Mouse (Mus musculus) embryonic facial prominence, embryonic 14.5 days (tissue): ENCODE measurements at regions not wholly inside any gene's neighbourhood (a gene's known extent, or its start where the extent isn't known, plus 50 kb on each side); places are given as distances from the start of the nearest gene placed in this dataset.
A peak's percentile ranks its signal among the peaks of the same experiment; 100 is the strongest.
"Not testable (repeated sequence)": the region's sequence is repeated elsewhere in the genome, so short reads cannot be mapped to it uniquely, and the experiment has no call there.

Source experiments
- ATAC-seq: fragments of 200-750 bp; cut with Nextera tagmentation; 2 replicates; pipeline ENCODE4 v1.8.0; 2017; ENCODE audit warnings: low read depth, moderate number of reproducible peaks, moderate TSS enrichment
- DNase-seq: peaks from one replicate; pipeline ENCODE4 v3.0.0-alpha.2; 2015; ENCODE audit warnings: low spot score
- H3K27ac ChIP-seq: fragments of 300-500 bp; sonication (generic); replicated peaks from 2 replicates; pipeline ENCODE4 v1.5.1; 2014; ENCODE audit warnings: low read depth, mild to moderate bottlenecking, low read length, moderate library complexity
- H3K27me3 ChIP-seq: fragments of 300-500 bp; sonication (generic); replicated peaks from 2 replicates; pipeline ENCODE4 v1.6.1; 2014; ENCODE audit warnings: low read length; ENCODE audit not compliant: control insufficient read depth, insufficient read depth
- H3K36me3 ChIP-seq: fragments of 300-500 bp; sonication (generic); 2 replicates; pipeline ENCODE4 v1.6.1; 2014; ENCODE audit warnings: low read length, mixed read lengths; ENCODE audit not compliant: control insufficient read depth, insufficient read depth
- H3K4me1 ChIP-seq: fragments of 300-500 bp; sonication (generic); 2 replicates; pipeline ENCODE4 v1.6.1; 2014; ENCODE audit warnings: antibody characterized with exemption, low read length; ENCODE audit not compliant: control insufficient read depth, insufficient read depth
- H3K4me2 ChIP-seq: fragments of 300-500 bp; sonication (generic); 2 replicates; pipeline ENCODE4 v1.6.1; 2014; ENCODE audit warnings: low read depth, mild to moderate bottlenecking, low read length, moderate library complexity, mixed read lengths
- H3K4me3 ChIP-seq: fragments of 300-500 bp; sonication (generic); 2 replicates; pipeline ENCODE4 v1.5.1; 2014; ENCODE audit warnings: low read depth, mild to moderate bottlenecking, low read length
- H3K9ac ChIP-seq: fragments of 300-500 bp; sonication (generic); 2 replicates; pipeline ENCODE4 v1.6.1; 2014; ENCODE audit warnings: low read depth, mild to moderate bottlenecking, low read length, moderate library complexity, mixed read lengths
- H3K9me3 ChIP-seq: fragments of 300-500 bp; sonication (generic); 2 replicates; pipeline ENCODE4 v1.6.1; 2016; ENCODE audit warnings: low read length; ENCODE audit not compliant: control insufficient read depth
- WGBS: fragments of 180-500 bp; shearing (Covaris S2); extraction: QIAGEN DNeasy Blood & Tissue Kit; methylation state at CpG from one replicate; pipeline ENCODE4 v1.1.7; 2014; 5-methylcytosine and 5-hydroxymethylcytosine counted together

- ATAC-seq, result no peak
Observed at GRCm38 (mm10) chr12:48819168-48819567, 563.3 kb upstream of the Foxg1 start.

GRCm38 (mm10) chr12:48820206-48820605 lies 562.3 kb upstream of the Foxg1 start:
- no peak overlapping the region for H3K4me2 ChIP-seq
- no peak overlapping the region for H3K4me3 ChIP-seq
- no peaks in the 10 kb centered on the region for H3K27me3 ChIP-seq
- H3K36me3 ChIP-seq, result no peaks in the 10 kb centered on the region
- ATAC-seq (no peak), DNase-seq (no peak)
- H3K27ac ChIP-seq, result no peak overlapping the region
- no peaks in the 10 kb centered on the region for H3K9me3 ChIP-seq
- H3K9ac ChIP-seq, result no peak overlapping the region
- no peaks in the 10 kb centered on the region for H3K4me1 ChIP-seq

More at GRCm38 (mm10) chr12:48819168-48819567, 563.3 kb upstream of the Foxg1 start:
- no peaks in the 10 kb centered on the region for H3K36me3 ChIP-seq
- H3K9ac ChIP-seq, result no peak overlapping the region
- no peaks in the 10 kb centered on the region for H3K27me3 ChIP-seq
- H3K4me3 ChIP-seq, result no peak overlapping the region
- no peak for DNase-seq
- H3K4me2 ChIP-seq, result no peak overlapping the region
- no peaks in the 10 kb centered on the region for H3K9me3 ChIP-seq
- no peak overlapping the region for H3K27ac ChIP-seq
- H3K4me1 ChIP-seq, result no peaks in the 10 kb centered on the region

- Histone ChIP-seq H3K9ac (no peak overlapping the region), H3K36me3 (no peaks in the 10 kb centered on the region), H3K4me1 (no peaks in the 10 kb centered on the region), H3K27me3 (no peaks in the 10 kb centered on the region), H3K27ac (no peak overlapping the region), H3K9me3 (no peaks in the 10 kb centered on the region), H3K4me2 (no peak overlapping the region), H3K4me3 (no peak overlapping the region)
- no peak for ATAC-seq
- no peak for DNase-seq
- 82% methylated on average over 6 of the region's 6 CpGs for WGBS
Observed at GRCm38 (mm10) chr12:48826300-48826699, 556.2 kb upstream of the Foxg1 start.

- ATAC-seq, result not testable (repeated sequence)
Observed at GRCm38 (mm10) chr12:48853356-48853755, 529.1 kb upstream of the Foxg1 start.

GRCm38 (mm10) chr12:48854016-48854415 lies 528.4 kb upstream of the Foxg1 start:
- Histone ChIP-seq H3K4me1 (no peaks in the 10 kb centered on the region), H3K4me2 (no peak overlapping the region), H3K27ac (no peak overlapping the region), H3K36me3 (no peaks in the 10 kb centered on the region), H3K27me3 (no peaks in the 10 kb centered on the region), H3K9ac (no peak overlapping the region), H3K4me3 (no peak overlapping the region), H3K9me3 (no peaks in the 10 kb centered on the region)
- DNase-seq (no peak), ATAC-seq (no peak)
- 61% methylated on average over 1 of the region's 1 CpGs for WGBS

More at GRCm38 (mm10) chr12:48853356-48853755, 529.1 kb upstream of the Foxg1 start:
- WGBS, result 69% methylated on average over 4 of the region's 4 CpGs
- H3K4me1 ChIP-seq, H3K27ac ChIP-seq, H3K9me3 ChIP-seq, H3K27me3 ChIP-seq, H3K9ac ChIP-seq, H3K4me2 ChIP-seq, H3K36me3 ChIP-seq, H3K4me3 ChIP-seq, DNase-seq: not testable (repeated sequence)

GRCm38 (mm10) chr12:48878244-48879031 lies 504.0 kb upstream of the Foxg1 start:
- DNase-seq (peak; percentile 20), ATAC-seq (peak; percentile 41; the same call in 1 of the 2 replicates)
- H3K9me3 ChIP-seq, result no peaks in the 10 kb centered on the region
- H3K27me3 ChIP-seq, result no peaks in the 10 kb centered on the region
- H3K36me3 ChIP-seq, result no peaks in the 10 kb centered on the region
- H3K4me2 ChIP-seq, result no peak overlapping the region
- no peak overlapping the region for H3K9ac ChIP-seq
- no peak overlapping the region for H3K4me3 ChIP-seq
- H3K4me1 ChIP-seq, result no peaks in the 10 kb centered on the region
- no peak overlapping the region for H3K27ac ChIP-seq
- 41% methylated on average over 8 of the region's 8 CpGs for WGBS
